Mouse (Mus musculus) T-cell, adult 2 months (primary cell): ENCODE data around the gene Gpatch2.

Experiments
- DNase-seq: peaks from one replicate; pipeline ENCODE4 v3.0.0; 2022; ENCODE audit warnings: low spot score

The Gpatch2 gene

DNA sequence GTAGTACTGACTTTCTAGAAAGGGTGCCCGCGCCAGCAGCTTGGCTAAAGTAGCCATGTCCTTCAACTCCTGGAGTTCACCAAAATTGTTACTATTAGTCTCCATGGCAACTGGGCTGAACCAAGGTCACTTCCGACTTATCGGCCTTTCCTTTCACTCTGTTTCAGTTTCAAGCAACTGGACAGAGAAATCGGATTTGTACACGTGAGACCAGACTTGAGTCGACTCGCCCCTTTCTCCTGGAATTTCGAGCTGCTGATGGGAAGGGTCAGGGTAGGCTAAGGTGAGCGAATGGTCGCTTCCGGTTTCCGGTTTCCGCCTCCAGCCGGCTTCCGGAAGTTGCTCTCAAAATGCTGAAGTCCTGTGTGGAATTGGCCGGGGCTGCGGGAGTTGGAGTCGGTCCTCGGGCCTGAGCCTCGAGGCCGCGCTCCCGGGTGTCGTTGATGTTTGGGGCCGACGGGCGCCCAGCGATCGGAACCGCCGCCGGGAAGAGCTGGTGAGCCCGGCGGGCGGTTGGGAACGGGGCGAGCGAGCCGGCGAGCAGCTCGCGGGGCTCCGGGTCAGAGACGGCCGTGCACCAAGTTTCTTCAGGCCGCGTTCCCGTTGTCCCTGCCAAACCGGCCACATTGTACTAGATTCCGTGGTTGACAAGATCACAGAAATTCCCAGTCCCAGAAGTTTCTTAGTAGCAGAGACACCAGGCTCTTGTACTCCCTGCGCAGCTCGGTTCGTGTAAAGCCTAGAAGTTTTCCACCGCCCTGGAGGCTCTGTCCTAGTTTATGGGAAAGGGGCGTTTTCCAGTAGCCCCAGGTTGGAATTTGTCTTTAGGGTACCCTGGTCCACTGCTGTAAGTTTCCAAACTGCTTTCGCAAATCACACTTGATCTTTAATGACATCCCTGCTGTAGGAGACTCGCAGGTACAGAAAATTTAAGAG, at the start of gene Gpatch2, which contains the start of gene Spata17:
Gene Gpatch2 (plus strand): TSS at position 328 of the 936 bp plus-strand sequence.
Gene Spata17 (minus strand): TSS at position 285 of the 936 bp plus-strand sequence.
- DNase-seq, result peak; percentile 63

- no peak for DNase-seq
Observed at GRCm38 (mm10) chr1:187169646-187170045, 45.7 kb upstream of the Gpatch2 start.

- DNase-seq, result no peak
Observed at GRCm38 (mm10) chr1:187170361-187170760, 44.9 kb upstream of the Gpatch2 start.

- DNase-seq, result no peak
Observed at GRCm38 (mm10) chr1:187175991-187176390, 39.3 kb upstream of the Gpatch2 start.

- DNase-seq, result no peak
Observed at GRCm38 (mm10) chr1:187178546-187178945, 36.8 kb upstream of the Gpatch2 start.

- DNase-seq, result no peak
Observed at GRCm38 (mm10) chr1:187205506-187205905, 9.8 kb upstream of the Gpatch2 start.

- DNase-seq, result no peak
Observed at GRCm38 (mm10) chr1:187209496-187209895, 5.8 kb upstream of the Gpatch2 start.

- DNase-seq, result no peak
Observed at GRCm38 (mm10) chr1:187210736-187211135, 4.6 kb upstream of the Gpatch2 start.

DNA sequence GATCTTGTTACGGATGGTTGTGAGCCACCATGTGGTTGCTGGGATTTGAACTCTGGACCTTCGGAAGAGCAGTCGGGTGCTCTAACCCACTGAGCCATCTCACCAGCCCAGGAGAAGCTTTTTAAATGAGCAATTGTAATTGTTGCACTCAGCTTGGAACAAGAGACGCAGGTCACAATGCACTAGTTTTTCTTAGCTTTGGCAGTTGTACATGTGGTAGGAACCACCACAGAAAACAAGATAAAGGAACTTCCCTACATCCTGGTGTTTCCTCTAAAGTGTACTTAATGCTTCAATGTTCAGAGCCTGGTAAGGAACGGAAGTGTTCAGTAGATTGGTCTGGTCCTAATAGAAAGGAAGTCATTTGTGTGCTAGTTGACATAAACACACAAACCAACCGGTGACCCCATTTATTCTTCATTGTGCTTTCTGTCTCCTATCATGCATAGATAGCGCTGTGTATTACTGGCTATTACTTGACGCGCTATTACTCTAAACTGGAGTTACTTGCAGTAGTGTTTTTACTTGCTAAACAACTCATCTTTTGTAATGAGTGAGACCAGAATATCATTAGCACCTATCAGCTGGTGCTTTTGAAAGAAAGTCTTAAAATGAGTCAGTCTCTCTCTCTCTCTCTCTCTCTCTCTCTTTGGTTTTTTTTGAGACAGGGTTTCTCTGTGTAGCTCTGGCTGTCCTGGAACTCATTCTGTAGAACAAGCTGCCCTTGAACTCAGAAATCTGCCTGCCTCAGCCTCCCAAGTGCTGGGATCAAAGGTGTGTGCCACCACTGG, 1.5 kb downstream of the Gpatch2 start:
- no peak for DNase-seq

DNA sequence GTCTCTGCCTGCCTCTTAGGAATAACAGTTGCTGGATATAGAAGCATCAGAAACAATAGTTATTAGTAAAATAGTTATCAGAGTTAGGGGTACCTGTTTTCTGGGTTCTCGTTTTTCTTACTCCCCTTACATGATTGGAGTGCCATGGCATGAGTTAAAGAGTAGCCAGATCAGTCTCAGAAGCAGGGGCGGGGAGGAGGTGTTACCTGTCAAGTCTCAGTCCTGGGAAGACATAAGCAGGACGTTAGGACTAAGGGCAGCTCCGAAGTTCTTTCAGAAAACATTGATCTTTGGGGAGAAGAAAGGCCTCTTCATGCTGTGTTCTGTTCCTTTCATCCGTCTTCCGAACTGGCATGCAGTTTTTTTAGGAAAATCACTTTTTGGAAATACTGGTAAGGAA, 5.4 kb downstream of the Gpatch2 start:
- no peak for DNase-seq

DNA sequence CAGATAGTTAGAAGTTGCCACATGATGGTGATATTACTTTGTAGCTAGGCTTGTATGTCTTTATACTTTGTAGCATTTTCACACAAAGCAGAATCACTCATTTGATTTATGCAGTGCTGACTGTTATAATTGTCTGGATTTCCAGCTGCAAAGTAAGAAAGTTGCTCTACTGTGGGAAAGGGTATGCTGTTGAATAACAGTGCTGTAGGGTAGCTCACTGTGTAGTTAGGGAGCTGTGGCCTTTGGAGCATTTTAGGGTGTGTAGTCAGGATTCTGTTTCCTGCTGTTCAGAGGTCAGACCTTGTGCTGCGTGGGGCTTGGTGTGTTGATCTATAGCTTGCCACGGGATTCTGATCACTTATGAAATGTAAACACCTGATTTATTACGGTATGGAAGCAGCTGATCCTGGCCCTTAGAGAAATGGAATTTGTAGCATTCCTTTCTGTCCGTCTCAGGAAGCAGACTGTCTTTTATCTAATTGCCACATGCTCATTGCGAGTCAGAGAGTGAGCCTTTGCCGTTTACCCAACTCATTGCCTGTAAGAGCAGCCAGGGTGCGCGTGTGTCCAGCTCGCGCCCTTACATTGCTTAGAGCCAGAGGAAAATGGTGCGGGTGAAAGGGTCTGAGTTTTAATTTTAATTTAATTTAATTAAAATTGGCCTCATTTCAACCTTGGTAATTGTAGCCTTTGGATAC, 11.2 kb downstream of the Gpatch2 start:
- no peak for DNase-seq

- DNase-seq, result no peak
Observed at GRCm38 (mm10) chr1:187228414-187229146, 13.3 kb downstream of the Gpatch2 start.

- no peak for DNase-seq
Observed at GRCm38 (mm10) chr1:187230255-187230654, 14.9 kb downstream of the Gpatch2 start.

GRCm38 (mm10) chr1:187232196-187232955, 17.1 kb downstream of the Gpatch2 start:
- no peak for DNase-seq

GRCm38 (mm10) chr1:187232996-187233615, 17.8 kb downstream of the Gpatch2 start:
- no peak for DNase-seq

- no peak for DNase-seq
Observed at GRCm38 (mm10) chr1:187235161-187235560, 19.9 kb downstream of the Gpatch2 start.

DNA sequence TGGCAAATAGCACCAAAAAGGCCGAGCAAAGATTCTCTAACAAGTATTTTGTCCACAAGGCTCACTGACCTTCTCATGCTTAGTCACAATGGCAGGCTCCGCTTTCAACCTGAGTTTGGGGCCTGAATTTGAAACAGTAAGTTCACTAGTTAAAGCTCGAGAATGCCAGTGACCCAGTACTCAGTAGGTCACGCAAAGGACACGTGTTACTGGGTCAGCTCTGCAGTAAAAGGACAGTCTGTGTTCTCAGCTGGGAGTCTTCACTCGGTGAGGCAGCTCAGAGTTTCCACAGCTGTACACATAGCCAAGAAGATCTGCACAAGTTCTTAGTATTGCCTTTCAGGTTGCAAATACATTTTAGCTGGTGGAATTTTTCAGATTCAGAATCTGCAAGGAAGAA, 21.0 kb downstream of the Gpatch2 start:
- DNase-seq, result no peak

DNA sequence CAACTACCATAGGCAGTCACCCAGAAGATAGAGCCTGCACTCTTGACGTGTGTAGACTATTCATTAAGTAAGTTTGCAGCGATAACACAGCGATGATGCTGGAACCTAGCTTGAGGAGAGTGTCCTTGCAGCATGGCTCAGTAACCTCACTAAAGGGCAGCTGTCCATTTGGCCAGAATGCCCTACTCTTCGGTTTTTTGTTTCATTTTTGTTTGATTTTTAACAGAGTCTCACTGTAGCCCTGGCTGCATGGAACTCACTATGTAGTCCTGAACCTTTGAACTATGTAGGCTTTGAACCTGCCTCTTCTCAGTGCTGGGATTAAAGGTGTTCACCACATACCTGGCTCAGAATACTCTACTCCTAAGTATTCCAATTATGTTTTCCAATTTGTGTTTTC, 22.8 kb downstream of the Gpatch2 start:
- DNase-seq, result no peak

DNA sequence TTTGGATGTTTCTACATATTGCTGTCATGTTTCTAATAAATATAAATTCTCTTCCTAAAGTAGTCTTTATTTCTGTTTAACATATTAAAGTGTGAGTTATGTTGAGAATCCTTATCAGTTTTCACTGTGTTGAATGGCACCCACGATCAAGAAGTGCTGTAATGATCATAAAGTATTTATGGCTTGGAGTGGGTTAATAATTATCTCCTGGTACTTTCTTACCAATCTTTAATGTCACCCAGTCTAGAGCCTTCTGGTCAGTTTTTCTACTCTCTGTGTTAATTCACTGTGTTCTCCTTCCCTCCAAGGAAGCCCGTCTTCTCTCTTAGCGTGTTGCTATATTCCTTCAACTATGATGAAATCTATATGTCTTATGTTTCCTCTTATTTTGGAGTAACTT, 25.0 kb downstream of the Gpatch2 start:
- DNase-seq, result no peak

DNA sequence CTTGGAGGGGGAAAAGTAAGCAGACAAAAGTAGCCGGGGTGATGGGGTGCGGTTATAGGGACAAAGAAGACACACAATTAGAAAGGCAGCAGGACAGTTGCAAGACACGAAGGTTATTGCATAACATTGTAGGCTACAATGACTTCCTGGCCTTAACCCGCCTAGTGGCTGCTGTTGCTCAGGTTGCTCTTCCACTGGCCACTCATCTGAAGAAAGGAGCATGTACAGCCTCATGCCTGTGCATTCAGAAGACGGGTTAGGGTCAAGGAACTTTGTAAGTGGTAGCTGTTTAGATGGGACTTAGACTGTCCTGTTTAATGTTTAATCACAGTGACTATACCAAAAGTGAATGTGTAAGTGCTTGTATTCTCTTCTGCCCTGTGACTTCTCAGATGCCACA, 26.0 kb downstream of the Gpatch2 start:
- no peak for DNase-seq
